Mouse (Mus musculus) lung, postnatal 36 days (tissue): ENCODE data around the gene Hoxb5.

Experiments
- DNase-seq: peaks from one replicate; pipeline ENCODE4 v3.0.0; 2022; ENCODE audit warnings: mixed read lengths

Gene Hoxb5

GRCm38 (mm10) chr11:96343206-96343745 lies 40.1 kb downstream of the Hoxb5 start:
- no peak for DNase-seq

GRCm38 (mm10) chr11:96344061-96344877 lies 41.1 kb downstream of the Hoxb5 start:
- DNase-seq, result no peak

GRCm38 (mm10) chr11:96344878-96345159 lies 41.7 kb downstream of the Hoxb5 start:
- no peak for DNase-seq

GRCm38 (mm10) chr11:96345220-96345892 lies 42.2 kb downstream of the Hoxb5 start:
- DNase-seq, result no peak

- DNase-seq, result no peak
Measured at GRCm38 (mm10) chr11:96345893-96346806, 43.0 kb downstream of the Hoxb5 start.

GRCm38 (mm10) chr11:96346916-96347520 lies 43.9 kb downstream of the Hoxb5 start:
- DNase-seq, result no peak

GRCm38 (mm10) chr11:96347717-96348116 lies 44.6 kb downstream of the Hoxb5 start:
- DNase-seq, result no peak

- DNase-seq, result peak; percentile 69
Measured at GRCm38 (mm10) chr11:96348141-96348928, 45.2 kb downstream of the Hoxb5 start.

- DNase-seq, result no peak
Measured at GRCm38 (mm10) chr11:96348988-96349387, 45.9 kb downstream of the Hoxb5 start.

GRCm38 (mm10) chr11:96349491-96350340 lies 46.6 kb downstream of the Hoxb5 start:
- DNase-seq, result no peak

- DNase-seq, result no peak
Measured at GRCm38 (mm10) chr11:96350341-96350624, 47.1 kb downstream of the Hoxb5 start, which contains the start of gene Hoxb2. Hoxb2 (plus strand) TSS chr11:96350525.

GRCm38 (mm10) chr11:96350791-96351190 lies 47.7 kb downstream of the Hoxb5 start:
- no peak for DNase-seq

- no peak for DNase-seq
Measured at GRCm38 (mm10) chr11:96351312-96351711, 48.2 kb downstream of the Hoxb5 start.

- DNase-seq, result peak; percentile 78
Measured at GRCm38 (mm10) chr11:96351831-96352230, 48.7 kb downstream of the Hoxb5 start.

- DNase-seq, result no peak
Measured at GRCm38 (mm10) chr11:96352691-96353521, 49.8 kb downstream of the Hoxb5 start.

GRCm38 (mm10) chr11:96353522-96353841 lies 50.3 kb downstream of the Hoxb5 start:
- no peak for DNase-seq

- DNase-seq, result no peak
Measured at GRCm38 (mm10) chr11:96353939-96354338, 50.8 kb downstream of the Hoxb5 start.

- no peak for DNase-seq
Measured at GRCm38 (mm10) chr11:96354376-96354775, 51.2 kb downstream of the Hoxb5 start.

GRCm38 (mm10) chr11:96354801-96355311 lies 51.7 kb downstream of the Hoxb5 start:
- no peak for DNase-seq
